Mouse (Mus musculus): ENCODE measurements around the gene Grap2. TPM values are rescaled to one million over a fixed set of nuclear protein-coding genes. Genes with fewer than 3 reads are reported as not detected.

Grap2 gene
- total RNA-seq, 2 experiments from 2014 or later = 1.0 to 3.4 TPM

- DNase-seq = no peak
Observed at GRCm38 (mm10) chr15:80639071-80639702, 66.8 kb downstream of the Grap2 start.

DNA sequence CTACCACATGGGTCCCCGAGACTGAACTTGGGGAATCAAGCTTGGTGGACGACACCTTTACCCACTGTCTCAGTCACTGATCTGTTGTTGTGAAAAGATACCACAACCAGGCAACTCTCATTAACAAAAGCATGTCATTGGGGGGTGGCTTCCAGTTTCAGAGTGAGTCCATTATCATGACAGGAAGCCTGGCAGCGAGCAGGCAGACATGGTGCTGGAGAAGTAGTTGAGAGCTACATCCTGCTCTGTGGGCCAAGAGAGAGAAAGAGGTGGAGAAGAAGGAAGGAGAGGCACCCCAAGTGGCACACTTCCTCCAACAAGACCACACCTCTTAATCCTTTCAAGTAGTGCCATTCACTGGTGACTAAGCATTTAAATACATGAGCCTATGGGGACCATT lies 67.5 kb downstream of the Grap2 start:
- DNase-seq = no peak

DNA sequence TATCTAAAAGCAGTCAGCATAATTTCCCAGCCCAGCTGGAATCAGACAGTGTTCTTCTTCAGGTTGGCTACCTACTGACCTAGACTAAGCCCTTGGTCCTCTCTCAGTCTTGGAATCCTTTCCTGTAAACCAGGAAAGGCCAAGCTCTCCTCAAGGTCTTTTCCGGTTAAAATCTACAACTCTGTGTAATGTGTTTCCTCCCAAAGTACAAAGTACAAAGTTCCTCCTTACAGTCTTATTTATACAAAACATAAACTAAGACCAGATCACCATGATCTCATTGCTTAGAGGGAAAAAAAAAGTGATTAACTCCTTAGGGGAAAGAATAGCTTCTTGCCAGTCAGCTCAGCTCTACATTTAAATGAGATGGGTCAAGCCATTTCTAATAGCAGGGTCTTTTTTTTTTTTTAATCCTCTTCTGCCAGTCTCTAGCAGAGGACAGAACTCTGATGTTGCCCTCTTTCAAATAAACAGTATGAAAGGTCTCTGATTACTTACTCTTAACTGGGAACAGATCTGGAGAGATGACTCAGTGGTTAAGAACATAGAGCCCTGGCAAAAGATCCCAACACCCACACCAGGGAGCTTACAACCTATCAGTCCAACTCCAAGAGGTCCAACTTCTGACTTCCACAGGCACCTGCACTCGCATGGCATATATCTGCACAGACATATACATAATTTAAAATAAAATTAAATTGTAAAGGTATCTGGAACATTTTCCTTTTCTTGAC lies 69.5 kb downstream of the Grap2 start:
- DNase-seq = no peak

DNA sequence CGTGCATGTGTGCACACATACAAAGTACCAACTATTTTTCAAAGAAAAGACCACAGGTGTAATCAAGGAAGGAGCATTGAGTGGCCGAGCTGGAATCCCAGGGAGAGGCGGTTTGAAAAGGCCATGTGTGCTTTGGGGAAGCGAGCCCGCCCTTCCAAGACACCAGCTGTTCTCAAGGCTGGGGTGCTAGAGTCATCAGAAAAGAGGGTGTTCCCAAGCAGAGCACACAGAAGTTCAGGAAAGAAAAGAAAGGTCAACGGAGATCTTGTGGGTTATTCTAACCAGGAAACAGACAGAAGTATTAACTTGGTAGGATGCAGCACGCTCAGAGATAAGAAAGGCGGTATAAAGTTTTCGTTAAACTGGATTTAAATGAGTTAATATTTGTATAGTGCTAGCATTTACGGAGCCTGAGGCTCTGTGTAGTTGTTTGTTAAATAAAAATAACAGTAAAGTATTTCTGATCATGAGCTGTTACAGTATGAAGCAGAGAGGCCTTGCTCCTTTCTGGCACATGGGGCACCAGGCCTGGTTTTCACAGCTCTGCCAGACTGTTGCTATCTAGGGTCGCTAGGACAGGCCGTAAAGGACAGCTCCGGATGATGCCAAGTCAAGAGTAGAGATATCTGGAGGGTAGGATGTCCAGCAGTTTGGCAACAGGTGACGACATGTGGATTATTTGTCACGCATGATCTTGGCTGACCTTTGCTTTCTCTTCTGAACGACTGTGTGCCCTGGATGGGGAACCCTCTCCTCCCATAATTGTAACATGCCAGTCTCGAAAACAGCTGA lies 72.8 kb downstream of the Grap2 start:
- peak in 1 of 2 experiments; percentile 30 for DNase-seq

- no peak for DNase-seq
Observed at GRCm38 (mm10) chr15:80648977-80649606, 76.7 kb downstream of the Grap2 start.

GRCm38 (mm10) chr15:80650412-80650811 lies 78.0 kb downstream of the Grap2 start:
- DNase-seq = no peak

DNA sequence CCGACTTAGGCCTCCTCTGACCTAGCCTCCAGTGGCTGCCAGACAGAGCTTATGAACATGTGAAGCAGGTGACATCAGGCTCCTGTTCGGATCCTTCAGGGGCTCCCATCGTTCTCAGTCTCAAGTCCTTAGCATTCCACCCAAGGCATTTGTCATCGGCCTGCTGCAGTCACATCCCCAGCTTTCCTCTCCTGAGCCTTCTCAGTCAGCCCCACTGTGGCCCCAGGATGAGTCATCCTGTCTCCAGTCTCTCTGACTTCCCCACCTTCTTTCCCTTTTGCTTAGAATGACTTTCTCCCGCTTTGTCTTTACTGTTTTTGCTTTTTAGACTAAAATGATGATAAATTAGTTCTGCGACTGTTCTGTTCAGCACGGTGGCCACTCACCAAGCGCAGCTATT lies 81.5 kb downstream of the Grap2 start:
- DNase-seq = no peak

- no peak for DNase-seq
Observed at GRCm38 (mm10) chr15:80658815-80659471, 86.5 kb downstream of the Grap2 start.

- DNase-seq = no peak
Observed at GRCm38 (mm10) chr15:80660963-80661362, 88.6 kb downstream of the Grap2 start.

DNA sequence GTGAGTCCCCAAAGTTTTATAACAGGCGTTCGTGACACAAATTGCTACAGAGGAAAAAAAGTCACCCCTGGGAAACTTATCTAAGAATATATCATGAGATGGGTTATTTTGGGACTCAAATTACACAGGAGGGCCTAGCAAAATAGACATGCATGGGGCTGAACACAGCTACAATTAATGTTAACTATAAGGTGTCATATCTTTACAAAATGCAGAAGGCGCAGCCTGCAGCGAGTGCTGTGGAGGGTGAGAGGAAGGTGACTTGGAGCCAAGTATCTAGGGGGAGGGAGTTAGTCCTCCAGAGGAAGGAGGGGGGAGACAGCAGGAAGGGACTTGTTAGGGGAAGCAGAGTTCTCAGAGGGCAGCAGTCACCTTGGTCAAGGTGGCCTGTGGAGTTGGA lies 92.0 kb downstream of the Grap2 start:
- no peak for DNase-seq

DNA sequence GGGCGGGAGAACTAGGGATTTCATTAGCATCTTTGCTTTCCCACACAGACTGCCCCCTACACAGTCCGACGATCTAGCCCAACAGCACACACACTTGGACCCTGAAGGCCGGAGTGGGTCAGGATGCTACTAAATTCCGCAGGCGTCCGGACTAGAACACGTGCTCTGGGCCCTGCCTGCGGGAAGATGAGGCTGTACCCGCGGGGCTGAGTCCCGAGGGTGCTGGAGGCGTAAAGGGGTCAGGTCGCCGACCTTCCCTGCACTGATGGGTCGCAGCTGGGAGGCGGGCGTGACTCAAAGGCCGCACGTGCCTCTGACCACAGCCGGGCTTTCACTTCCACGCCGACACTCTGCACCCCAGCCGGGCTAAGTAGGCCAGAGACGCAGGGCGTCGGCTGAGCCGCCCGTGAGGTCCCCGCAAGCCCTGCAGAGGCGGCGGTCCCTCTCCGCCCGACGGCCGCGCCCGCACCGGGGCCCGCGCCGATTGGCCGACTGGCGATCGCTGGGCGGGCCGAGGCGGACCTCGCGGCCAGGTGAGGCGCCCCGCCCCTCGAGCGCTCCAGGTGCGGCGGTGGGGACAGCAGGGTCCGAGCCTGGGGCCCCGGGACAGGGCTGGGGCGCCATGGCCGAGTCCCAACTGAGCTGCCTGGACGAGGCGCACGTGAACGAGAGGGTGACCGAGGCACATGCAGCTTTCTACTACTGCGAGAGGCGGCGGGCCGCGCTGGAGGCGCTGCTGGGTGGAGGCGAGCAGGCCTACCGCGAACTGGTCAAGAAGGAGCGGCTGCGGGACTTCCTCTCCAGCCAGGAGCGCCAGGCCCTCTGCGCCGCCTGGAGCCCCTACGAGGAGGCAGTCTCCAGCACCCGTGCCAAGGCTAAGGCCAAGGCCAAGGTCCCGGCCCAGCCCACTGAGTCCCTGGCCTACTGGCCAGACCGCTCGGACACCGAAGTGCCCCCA lies 99.2 kb downstream of the Grap2 start, which contains the start of gene Fam83f:
Fam83f (plus strand) TSS at position 553 of the 958 bp plus-strand sequence.
- peak; percentile 55 to 57 for DNase-seq

GRCm38 (mm10) chr15:80672810-80673209 lies 100.4 kb downstream of the Grap2 start:
- DNase-seq = no peak

DNA sequence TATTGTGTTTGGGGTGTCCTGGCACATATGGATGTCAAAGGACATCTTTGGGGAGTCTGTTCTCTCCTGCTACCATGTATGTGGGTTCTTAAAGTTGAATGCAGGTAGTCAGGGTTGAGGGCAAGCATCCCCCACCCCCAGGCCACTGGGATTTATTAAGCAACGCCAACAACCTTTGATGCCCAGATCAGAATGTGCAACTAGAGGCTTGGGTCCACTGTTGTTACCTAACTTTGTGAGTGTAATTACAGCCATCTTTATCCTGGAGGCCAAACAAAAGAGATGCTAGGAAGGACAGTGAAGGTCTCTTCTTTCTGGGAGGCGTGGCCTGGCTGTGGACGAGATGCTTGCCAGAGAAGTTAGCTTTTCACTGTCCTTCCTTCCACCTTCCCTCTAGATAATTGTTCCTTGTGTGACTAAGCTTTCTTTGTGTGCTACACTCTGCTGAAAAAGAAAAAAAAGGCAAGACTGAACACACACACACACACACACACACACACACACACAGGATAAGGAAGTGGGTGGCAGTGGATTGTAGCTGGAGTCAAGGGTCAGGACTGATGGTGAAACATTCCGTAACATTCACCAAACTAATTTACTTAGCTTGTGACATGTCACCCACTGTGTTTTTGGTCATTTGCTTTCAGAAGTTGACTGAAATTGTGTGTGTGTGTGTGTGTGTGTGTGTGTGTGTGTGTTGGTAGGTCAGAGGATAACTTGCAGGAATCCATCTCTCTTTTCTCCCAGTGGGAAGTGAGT lies 101.1 kb downstream of the Grap2 start:
- no peak for DNase-seq

GRCm38 (mm10) chr15:80674700-80675099 lies 102.3 kb downstream of the Grap2 start:
- DNase-seq = no peak

- DNase-seq = peak; percentile 12 to 27
Observed at GRCm38 (mm10) chr15:80679515-80680215, 107.3 kb downstream of the Grap2 start.

- DNase-seq = no peak
Observed at GRCm38 (mm10) chr15:80680347-80681030, 108.1 kb downstream of the Grap2 start.

- peak in 1 of 2 experiments; percentile 12 for DNase-seq
Observed at GRCm38 (mm10) chr15:80681466-80681881, 109.1 kb downstream of the Grap2 start.

DNA sequence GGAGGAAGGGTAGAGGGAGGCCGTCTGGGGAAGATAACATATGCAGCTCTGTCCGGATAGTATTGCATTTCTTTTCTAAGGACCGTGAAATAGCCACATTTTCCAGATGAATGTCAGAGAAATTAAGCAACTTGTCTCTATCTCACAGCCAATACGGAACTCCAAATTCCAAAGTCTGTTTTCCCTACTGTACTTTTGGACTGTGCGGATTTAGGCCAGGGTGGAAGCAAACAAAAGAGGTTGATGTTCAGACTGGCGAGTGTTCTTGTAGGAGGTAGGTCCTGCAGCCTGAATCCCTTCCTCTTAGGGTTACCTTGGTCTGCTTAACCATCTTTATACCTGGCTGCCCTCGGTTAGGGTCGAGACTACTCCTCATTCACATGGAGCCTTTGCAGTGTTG lies 109.9 kb downstream of the Grap2 start:
- no peak for DNase-seq

GRCm38 (mm10) chr15:80683151-80683550 lies 110.8 kb downstream of the Grap2 start:
- DNase-seq = no peak

All from heart, adult 18-20 months (tissue).